ENCODE assay signal across 17 mouse cellular contexts in genomic region chr3:145768439-145768838, GRCm38 (mm10). TPM values are rescaled to one million over a fixed set of nuclear protein-coding genes. Genes with fewer than 3 reads are reported as not detected.
"Had no signal": no experiment of that assay in that cellular context is flagged by ENCODE, and none has a peak within 500 bp of the region (broad histone marks: within the 10 kb centered on the region; RNA-seq: fewer than 3 reads in every experiment).

No protein-coding gene starts in this region.

- H3K4me1 ChIP-seq: stomach, embryonic 15.5 days had no signal

- DNase-seq: retina, postnatal 1 day; right cerebral cortex, adult 18-20 months; right cerebral cortex, postnatal 14 days; right cerebral cortex, postnatal 25 days; right cerebral cortex, postnatal 4 days; spleen, adult 18-20 months; thymus, adult 18-20 months; thymus, adult 2 months; thymus, postnatal 14 days; thymus, postnatal 25 days; thymus, postnatal 36 days; thymus, postnatal 4 days had no signal

- H3K36me3 ChIP-seq: neural tube, embryonic 13.5 days; neural tube, embryonic 15.5 days; stomach, embryonic 15.5 days had no signal

- H3K27me3 ChIP-seq: neural tube, embryonic 13.5 days; neural tube, embryonic 15.5 days; stomach, embryonic 15.5 days had no signal

- H3K27ac ChIP-seq: neural tube, embryonic 13.5 days; neural tube, embryonic 15.5 days; stomach, embryonic 15.5 days; stomach, postnatal 0 days had no signal

- H3K4me3 ChIP-seq: neural tube, embryonic 13.5 days; neural tube, embryonic 15.5 days; stomach, embryonic 15.5 days had no signal

RNA-seq across cellular contexts. Expression of gene Ddah1, which starts 10.0 kb away (rescaled TPM):
- total RNA-seq: neutrophil, adult 5-6 weeks had no signal
